Mouse (Mus musculus) megakaryocyte, embryonic 14.5 days (primary cell): ENCODE results near the gene Urod.

Experiments used
- FLI1 ChIP-seq: IDR thresholded peaks from 2 replicates; pipeline ENCODE4 v1.6.1; 2012; ENCODE audit warnings: low read length, inconsistent platforms, mixed read lengths
- GATA1 ChIP-seq: IDR thresholded peaks from 3 replicates; pipeline ENCODE4 v1.6.1; 2012; ENCODE audit warnings: mixed read lengths, low read length, inconsistent platforms, borderline replicate concordance

- no peak for TF ChIP-seq GATA1
- TF ChIP-seq FLI1, result no peak
Observed at GRCm38 (mm10) chr4:117010231-117010630, 16.0 kb upstream of the Urod start.
